Mouse (Mus musculus) cerebellum, adult 2 months (tissue): ENCODE measurements around the gene Vegfb.

Experiments
- CTCF ChIP-seq: fragments of 200-500 bp; IDR thresholded peaks from 2 replicates; pipeline ENCODE4 v1.5.1; 2011; ENCODE audit warnings: low read depth, mild to moderate bottlenecking, control low read depth, low read length, moderate library complexity, borderline replicate concordance; ENCODE audit not compliant: insufficient read depth
- POLR2A ChIP-seq: fragments of 200-500 bp; IDR thresholded peaks from 2 replicates; pipeline ENCODE4 v1.6.1; 2011; ENCODE audit warnings: low read length, control low read depth, borderline replicate concordance; ENCODE audit not compliant: insufficient read depth

DNA sequence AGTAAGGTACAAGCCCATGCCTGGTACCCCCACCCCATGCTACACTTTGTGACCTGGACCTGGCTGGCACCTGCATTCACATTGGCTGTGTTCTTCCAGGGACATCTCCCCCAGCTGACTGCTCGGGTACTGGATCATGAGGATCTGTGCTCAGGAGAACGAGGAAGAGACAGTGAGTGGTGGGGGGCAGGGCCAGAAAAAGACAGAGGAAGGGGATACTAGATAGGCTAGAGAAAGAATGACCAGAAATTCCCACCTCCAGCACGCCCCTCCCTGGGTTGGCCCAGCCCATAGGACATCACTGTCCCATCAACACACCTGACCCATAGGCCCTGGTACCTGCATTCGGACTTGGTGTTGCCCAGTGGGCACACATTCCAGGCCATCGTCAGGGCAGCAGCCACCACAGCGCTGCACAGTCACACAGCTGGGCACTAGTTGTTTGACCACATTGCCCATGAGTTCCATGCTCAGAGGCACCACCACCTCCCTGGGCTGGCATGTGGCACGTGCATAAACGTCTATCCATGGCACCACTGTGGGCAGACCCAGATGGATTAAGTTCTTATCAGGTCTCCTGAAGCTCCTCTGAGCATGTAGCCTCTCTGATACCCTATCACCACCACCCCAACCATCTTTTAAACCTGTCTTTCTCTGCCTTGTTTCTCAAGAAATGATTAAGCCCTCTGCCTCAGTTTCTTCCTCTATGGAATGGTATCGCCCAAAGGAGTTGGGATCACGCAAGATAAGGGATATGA, 1.3 kb downstream of the Vegfb start:
- TF ChIP-seq CTCF (no peak), POLR2A (no peak)
